8 mouse cellular contexts compared by ENCODE assay signal in genomic region chr13:37994405-37994749, GRCm38 (mm10). TPM values are rescaled to one million over a fixed set of nuclear protein-coding genes. Genes with fewer than 3 reads are reported as not detected.
DNase-seq lines count a peak whose midpoint lies in the region; ATAC-seq and TF ChIP-seq lines count a peak whose summit lies in the region.

No protein-coding gene starts in this region.

- H3K27me3 ChIP-seq in heart, embryonic 12.5 days (replicated peaks), result 0 out of 2 replicates have a peak, but pooled peaks cover 2% of the 10 kb centered on the region
- peaks cover 8% of the 10 kb centered on the region; the same call in 1 of the 2 replicates for H3K27me3 ChIP-seq in E14TG2a.4 (ENCODE audit: insufficient read depth, low read length)
- H3K27me3 ChIP-seq in forebrain, embryonic 16.5 days (replicated peaks; ENCODE audit: control insufficient read depth, insufficient read depth, low read length), result no peaks in the 10 kb centered on the region
- no peaks in the 10 kb centered on the region for H3K27me3 ChIP-seq in liver, embryonic 16.5 days (ENCODE audit: control insufficient read depth, insufficient read depth, low read depth, low read length)

- H3K36me3 ChIP-seq in heart, embryonic 12.5 days, result peaks cover 20% of the 10 kb centered on the region
- H3K36me3 ChIP-seq in E14TG2a.4 (ENCODE audit: insufficient read depth, low read length), result peaks cover 27% of the 10 kb centered on the region
- H3K36me3 ChIP-seq in forebrain, embryonic 16.5 days (ENCODE audit: control insufficient read depth, insufficient read depth), result peaks cover 4% of the 10 kb centered on the region; the same call in 1 of the 2 replicates
- H3K36me3 ChIP-seq in liver, embryonic 16.5 days (ENCODE audit: control insufficient read depth, insufficient read depth), result peaks cover 14% of the 10 kb centered on the region; the same call in 1 of the 2 replicates

- no peaks in the 10 kb centered on the region for H3K9me3 ChIP-seq in heart, embryonic 12.5 days (replicated peaks)
- H3K9me3 ChIP-seq in E14TG2a.4 (ENCODE audit: low read length), result no peaks in the 10 kb centered on the region
- no peaks in the 10 kb centered on the region for H3K9me3 ChIP-seq in forebrain, embryonic 16.5 days (ENCODE audit: control insufficient read depth, low read length)
- no peaks in the 10 kb centered on the region for H3K9me3 ChIP-seq in liver, embryonic 16.5 days (replicated peaks; ENCODE audit: control insufficient read depth, low read length)

- no peak for TF ChIP-seq CTCF in E14TG2a.4 (conservative IDR thresholded peaks at IDR 0.05; ENCODE audit: low read length)

- H3K27ac ChIP-seq in heart, embryonic 12.5 days (ENCODE audit: poor library complexity, severe bottlenecking), result peak overlapping the region; percentile 59
- H3K27ac ChIP-seq in forebrain, embryonic 16.5 days (ENCODE audit: low read length), result no peak overlapping the region
- H3K27ac ChIP-seq in liver, embryonic 16.5 days (ENCODE audit: low read length), result peak overlapping the region; percentile 49; the same call in 1 of the 2 replicates

- intact Hi-C loops in heart, postnatal 10 days (cut with DNase I), result no loop called here
- intact Hi-C loops in gastrocnemius, postnatal 36 days (cut with DNase I), result no loop called here
- intact Hi-C loops in left cerebral cortex, postnatal 36 days (cut with DNase I), result no loop called here

- 0 out of 2 replicates have a peak overlapping the region, but pooled peaks have one; percentile 47 for H3K9ac ChIP-seq in heart, embryonic 12.5 days
- H3K9ac ChIP-seq in forebrain, embryonic 16.5 days (replicated peaks; ENCODE audit: low read depth, low read length), result peak overlapping the region; percentile 26
- peak overlapping the region; percentile 52 for H3K9ac ChIP-seq in liver, embryonic 16.5 days (ENCODE audit: low read depth, low read length)

- H3K4me1 ChIP-seq in heart, embryonic 12.5 days (replicated peaks), result peaks cover 7% of the 10 kb centered on the region; the same call in 1 of the 2 replicates
- peaks cover 20% of the 10 kb centered on the region for H3K4me1 ChIP-seq in E14TG2a.4 (replicated peaks; ENCODE audit: low read depth, low read length)
- H3K4me1 ChIP-seq in forebrain, embryonic 16.5 days (replicated peaks; ENCODE audit: control insufficient read depth, insufficient read depth, low read length), result peaks cover 8% of the 10 kb centered on the region
- peaks cover 10% of the 10 kb centered on the region for H3K4me1 ChIP-seq in liver, embryonic 16.5 days (ENCODE audit: control insufficient read depth, low read depth, low read length)

- H3K4me3 ChIP-seq in heart, embryonic 12.5 days, result peak overlapping the region; percentile 91
- H3K4me3 ChIP-seq in E14TG2a.4 (replicated peaks; ENCODE audit: low read length), result peak overlapping the region; percentile 49; the same call in 1 of the 2 replicates
- peak overlapping the region; percentile 62 for H3K4me3 ChIP-seq in forebrain, embryonic 16.5 days (replicated peaks; ENCODE audit: low read length)
- H3K4me3 ChIP-seq in liver, embryonic 16.5 days (ENCODE audit: low read depth, low read length), result peak overlapping the region; percentile 96

- WGBS in heart, embryonic 12.5 days, result 19% methylated on average over 7 of the region's 7 CpGs
- WGBS in forebrain, embryonic 16.5 days, result 21% methylated on average over 7 of the region's 7 CpGs
- 10% methylated on average over 7 of the region's 7 CpGs for WGBS in liver, embryonic 16.5 days (ENCODE audit: insufficient replicate concordance)

- ATAC-seq in heart, embryonic 12.5 days (ENCODE audit: insufficient number of reproducible peaks, low FRiP score), result peak; percentile 34
- ATAC-seq in forebrain, embryonic 16.5 days, result peak; percentile 60
- ATAC-seq in liver, embryonic 16.5 days (ENCODE audit: low read depth), result peak; percentile 2; the same call in 1 of the 2 replicates

- DNase-seq in heart, postnatal 10 days, result no peak
- no peak for DNase-seq in gastrocnemius, postnatal 36 days
- DNase-seq in adrenal gland, postnatal 25 days, result no peak
- no peak for DNase-seq in left cerebral cortex, postnatal 36 days (ENCODE audit: low spot score in 2 of 2)

- peak overlapping the region; percentile 93 for H3K4me2 ChIP-seq in heart, embryonic 12.5 days
- peak overlapping the region; percentile 49 for H3K4me2 ChIP-seq in forebrain, embryonic 16.5 days (ENCODE audit: low read length)
- peak overlapping the region; percentile 72 for H3K4me2 ChIP-seq in liver, embryonic 16.5 days (ENCODE audit: low read depth, low read length)

RNA-seq across cellular contexts. Expression of gene Ssr1, which starts 0.4 kb away (rescaled TPM):
- polyA plus RNA-seq in heart, embryonic 12.5 days (2016; fragmentation: Nextera tagmentation; extraction: Ambion mirVana), result 124 and 130 TPM in 2 replicates
- total RNA-seq in heart, postnatal 10 days (2021), result 10 to 100 TPM; 67.4 to 76.5 TPM
- 74.0 and 90.4 TPM in 2 replicates for polyA plus RNA-seq in forebrain, embryonic 16.5 days (2015; fragmentation: Nextera tagmentation; extraction: Ambion mirVana)
- polyA plus RNA-seq in liver, embryonic 16.5 days (2015; fragmentation: Nextera tagmentation; extraction: Ambion mirVana), result 67.7 and 69.3 TPM in 2 replicates
- total RNA-seq in gastrocnemius, postnatal 36 days (2021), result 10 to 100 TPM; 55.2 to 58.5 TPM
- 90.3 and 126 TPM in 2 replicates for total RNA-seq in adrenal gland, postnatal 25 days (2021)
- total RNA-seq in left cerebral cortex, postnatal 36 days (2021), result 10 to 100 TPM; 79.5 to 88.5 TPM

RNA-seq across cellular contexts. Expression of gene Riok1, which starts 42.4 kb away (rescaled TPM):
- polyA plus RNA-seq in heart, embryonic 12.5 days (2016; fragmentation: Nextera tagmentation; extraction: Ambion mirVana), result 34.2 and 36.7 TPM in 2 replicates
- 10 to 100 TPM; 14.2 to 16.7 TPM for total RNA-seq in heart, postnatal 10 days (2021)
- 54.5 and 60.5 TPM in 2 replicates for polyA plus RNA-seq in forebrain, embryonic 16.5 days (2015; fragmentation: Nextera tagmentation; extraction: Ambion mirVana)
- 18.1 and 18.8 TPM in 2 replicates for polyA plus RNA-seq in liver, embryonic 16.5 days (2015; fragmentation: Nextera tagmentation; extraction: Ambion mirVana)
- 1 to 10 TPM; 5.6 to 7.4 TPM for total RNA-seq in gastrocnemius, postnatal 36 days (2021)
- 38.9 and 43.3 TPM in 2 replicates for total RNA-seq in adrenal gland, postnatal 25 days (2021)
- 10 to 100 TPM; 22.9 to 32.0 TPM for total RNA-seq in left cerebral cortex, postnatal 36 days (2021)

RNA-seq across cellular contexts. Expression of gene Cage1, which starts 42.5 kb away (rescaled TPM):
- 1.3 TPM in 2 replicates for polyA plus RNA-seq in heart, embryonic 12.5 days (2016; fragmentation: Nextera tagmentation; extraction: Ambion mirVana)
- total RNA-seq in heart, postnatal 10 days (2021), result 1 to 10 TPM; 1.6 to 2.4 TPM
- polyA plus RNA-seq in forebrain, embryonic 16.5 days (2015; fragmentation: Nextera tagmentation; extraction: Ambion mirVana), result 1.5 and 2.0 TPM in 2 replicates
- 0.25 and 0.40 TPM in 2 replicates for polyA plus RNA-seq in liver, embryonic 16.5 days (2015; fragmentation: Nextera tagmentation; extraction: Ambion mirVana)
- total RNA-seq in gastrocnemius, postnatal 36 days (2021), result under 1 TPM; 0.61 to 0.84 TPM
- 2.8 and 6.7 TPM in 2 replicates for total RNA-seq in adrenal gland, postnatal 25 days (2021)
- total RNA-seq in left cerebral cortex, postnatal 36 days (2021), result 1 to 10 TPM; 5.9 to 6.0 TPM

Comparison
In these comparisons a context has a peak if more than half of its experiments do, and no peak if none do; other contexts are left out.
1. ATAC-seq: peak in every context shown above with its lines; median percentile 60 in forebrain, embryonic 16.5 days; 34 in heart, embryonic 12.5 days; 2 in liver, embryonic 16.5 days.